Mouse (Mus musculus) lung, postnatal 0 days (tissue): ENCODE measurements around the gene Asic2. TPM values are rescaled to one million over a fixed set of nuclear protein-coding genes. Genes with fewer than 3 reads are reported as not detected.

Source experiments
- ATAC-seq: fragments of 200-750 bp; cut with Nextera tagmentation; 2 replicates; pipeline ENCODE4 v1.8.0; 2017; ENCODE audit warnings: moderate library complexity
- DNase-seq: peaks from one replicate; pipeline ENCODE4 v3.0.0-alpha.2; 2016; ENCODE audit warnings: low spot score
- H3K27ac ChIP-seq: fragments of 300-500 bp; sonication (generic); 2 replicates; pipeline ENCODE4 v1.5.1; 2014; ENCODE audit warnings: antibody characterized with exemption, mild to moderate bottlenecking, low read length, mixed read lengths
- H3K27me3 ChIP-seq: fragments of 300-500 bp; sonication (generic); replicated peaks from 2 replicates; pipeline ENCODE4 v1.6.1; 2014; ENCODE audit warnings: low read length, mixed read lengths; ENCODE audit not compliant: insufficient read depth
- H3K36me3 ChIP-seq: fragments of 300-500 bp; sonication (generic); 2 replicates; pipeline ENCODE4 v1.6.1; 2014; ENCODE audit warnings: low read length, mixed read lengths; ENCODE audit not compliant: insufficient read depth
- H3K4me1 ChIP-seq: fragments of 300-500 bp; sonication (generic); 2 replicates; pipeline ENCODE4 v1.6.1; 2014; ENCODE audit warnings: antibody characterized with exemption, low read depth, low read length, mixed read lengths; ENCODE audit not compliant: insufficient read depth
- H3K4me2 ChIP-seq: fragments of 300-500 bp; sonication (generic); replicated peaks from 2 replicates; pipeline ENCODE4 v1.6.1; 2014; ENCODE audit warnings: low read depth, mild to moderate bottlenecking, low read length, moderate library complexity, mixed read lengths
- H3K4me3 ChIP-seq: fragments of 300-500 bp; sonication (generic); 2 replicates; pipeline ENCODE4 v1.5.1; 2014; ENCODE audit warnings: low read depth, low read length
- H3K9ac ChIP-seq: fragments of 300-500 bp; sonication (generic); replicated peaks from 2 replicates; pipeline ENCODE4 v1.6.1; 2014; ENCODE audit warnings: low read depth, mild to moderate bottlenecking
- H3K9me3 ChIP-seq: fragments of 300-500 bp; sonication (generic); 2 replicates; pipeline ENCODE4 v1.6.1; 2016; ENCODE audit warnings: low read length, mixed read lengths
- CTCF ChIP-seq: IDR thresholded peaks from 2 replicates; pipeline ENCODE4 v1.5.1; 2016; ENCODE audit warnings: antibody characterized with exemption, mild to moderate bottlenecking
- EP300 ChIP-seq: IDR thresholded peaks from 2 replicates; pipeline ENCODE4 v1.6.1; 2016; ENCODE audit warnings: antibody characterized with exemption, mild to moderate bottlenecking, control low read depth
- WGBS: fragments of 180-500 bp; shearing (Covaris S2); extraction: QIAGEN DNeasy Blood & Tissue Kit; methylation state at CpG from one replicate; pipeline ENCODE4 v1.1.7; 2014; 5-methylcytosine and 5-hydroxymethylcytosine counted together
- polyA plus RNA-seq: library from polyadenylated mRNA; unstranded; fragments of >200 nt; fragmentation: Nextera tagmentation; extraction: Ambion mirVana; gene quantifications from 2 replicates; pipeline ENCODE4 v1.2.1, GENCODE M21; 2015

Gene Asic2
- polyA plus RNA-seq, 1 experiment from 2014 or later = 0.06 TPM

DNA sequence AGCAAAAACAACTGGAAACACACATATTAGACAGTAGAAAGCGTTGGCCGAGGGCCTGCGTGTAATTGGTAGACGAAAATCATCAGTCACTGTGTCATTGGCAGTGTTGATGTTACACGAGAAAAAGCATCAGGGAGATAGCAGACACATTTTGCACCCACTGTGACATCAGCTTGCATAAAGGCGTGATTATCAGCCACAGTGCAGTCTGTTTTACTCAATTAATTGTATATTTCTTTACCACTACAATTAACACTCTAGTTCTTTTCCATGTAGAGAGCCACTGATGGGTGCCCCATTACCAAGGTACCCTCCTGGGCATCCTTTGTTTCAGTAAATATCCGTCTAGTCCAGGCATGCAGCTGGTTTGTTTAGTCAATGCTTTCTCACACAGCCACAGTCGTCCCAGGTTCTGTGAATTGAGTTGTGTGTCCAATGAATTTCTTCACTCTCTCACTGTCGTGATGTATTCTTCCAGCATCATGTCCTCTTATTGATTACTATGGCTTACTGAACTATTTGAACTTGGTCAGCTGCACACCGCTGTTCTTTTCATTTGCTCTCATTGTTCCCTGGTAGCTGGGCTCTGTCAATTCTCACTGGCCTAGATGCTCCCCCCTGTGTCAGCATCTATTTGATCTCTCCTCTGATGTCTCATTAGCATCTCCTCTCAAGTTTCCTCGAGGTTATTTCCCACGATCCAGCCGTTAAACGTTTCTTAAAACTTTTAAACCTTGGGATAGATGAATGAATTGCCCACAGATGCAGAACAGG lies 466.6 kb downstream of the Asic2 start:
- no peak for TF ChIP-seq CTCF
- no peak for TF ChIP-seq EP300
- no peak overlapping the region for H3K4me2 ChIP-seq
- ATAC-seq (no peak), DNase-seq (no peak)
- 28% methylated on average over 14 of the region's 14 CpGs for WGBS
- no peak overlapping the region for H3K4me3 ChIP-seq
- H3K27ac ChIP-seq = no peak overlapping the region
- no peaks in the 10 kb centered on the region for H3K4me1 ChIP-seq
- H3K36me3 ChIP-seq = no peaks in the 10 kb centered on the region
- H3K9me3 ChIP-seq = no peaks in the 10 kb centered on the region
- no peak overlapping the region for H3K9ac ChIP-seq
- H3K27me3 ChIP-seq = no peaks in the 10 kb centered on the region

DNA sequence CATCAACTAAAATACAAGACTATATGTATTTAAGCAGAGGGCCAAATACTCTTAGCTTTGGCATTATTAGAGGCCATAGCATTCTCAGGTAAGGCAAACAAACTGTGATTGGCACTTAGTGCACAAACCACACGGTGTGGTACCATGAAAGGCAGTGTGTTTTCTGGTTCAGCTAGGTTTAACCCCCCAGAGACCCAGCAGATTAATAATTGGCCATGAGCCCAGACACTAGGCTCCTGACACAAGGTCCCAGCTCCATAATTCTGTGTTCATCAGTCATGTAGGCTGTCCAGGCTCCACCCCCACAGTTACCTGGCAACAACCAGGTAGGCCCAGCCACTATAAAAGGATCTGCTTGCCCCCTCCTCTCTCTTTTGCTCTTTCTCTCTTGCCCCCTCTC lies 469.3 kb downstream of the Asic2 start:
- Histone ChIP-seq H3K4me2 (no peak overlapping the region), H3K4me3 (no peak overlapping the region), H3K27me3 (no peaks in the 10 kb centered on the region), H3K36me3 (no peaks in the 10 kb centered on the region), H3K27ac (no peak overlapping the region), H3K9me3 (no peaks in the 10 kb centered on the region), H3K9ac (no peak overlapping the region), H3K4me1 (no peaks in the 10 kb centered on the region)
- no peak for TF ChIP-seq CTCF
- no peak for TF ChIP-seq EP300
- DNase-seq (no peak), ATAC-seq (no peak)
- WGBS = 23% methylated on average over 1 of the region's 1 CpGs

DNA sequence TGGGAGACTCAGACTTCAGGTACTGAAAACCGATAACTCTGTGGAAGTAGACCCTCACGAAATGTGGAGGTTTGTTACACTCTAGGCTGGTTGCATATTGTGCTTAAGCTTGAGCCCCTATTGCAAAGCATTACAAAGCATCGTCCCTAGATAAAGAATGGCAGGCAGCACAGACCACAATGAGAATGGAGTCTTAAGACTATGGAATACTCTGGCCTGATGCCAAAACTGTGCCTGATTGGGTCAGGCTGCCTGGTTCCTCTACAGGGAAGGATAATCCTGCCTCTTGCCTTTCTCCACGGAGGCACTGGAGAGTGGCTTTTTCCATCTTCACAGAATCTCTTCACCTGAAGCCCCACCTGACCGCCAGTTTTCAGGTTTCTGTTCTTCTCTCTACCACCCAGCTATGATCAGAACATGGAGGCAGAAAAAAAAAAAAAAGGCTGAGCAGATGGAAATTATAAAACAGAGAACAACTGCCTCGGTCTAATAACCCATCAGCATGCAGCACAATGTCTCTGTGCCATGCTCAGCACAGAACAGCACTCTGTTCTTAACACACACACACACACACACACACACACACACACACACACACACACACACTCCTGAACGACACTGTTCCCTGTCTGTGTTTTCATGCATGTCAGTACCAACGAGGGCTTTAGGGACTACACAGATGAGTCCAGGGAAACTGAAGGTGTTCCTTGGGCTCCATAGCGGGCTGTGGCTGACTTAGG lies 470.4 kb downstream of the Asic2 start:
- ATAC-seq (no peak), DNase-seq (no peak)
- Histone ChIP-seq H3K27me3 (no peaks in the 10 kb centered on the region), H3K4me3 (no peak overlapping the region), H3K9me3 (no peaks in the 10 kb centered on the region), H3K27ac (no peak overlapping the region), H3K4me2 (no peak overlapping the region), H3K9ac (no peak overlapping the region), H3K4me1 (no peaks in the 10 kb centered on the region), H3K36me3 (no peaks in the 10 kb centered on the region)
- 62% methylated on average over 9 of the region's 9 CpGs for WGBS
- TF ChIP-seq CTCF = no peak
- no peak for TF ChIP-seq EP300

DNA sequence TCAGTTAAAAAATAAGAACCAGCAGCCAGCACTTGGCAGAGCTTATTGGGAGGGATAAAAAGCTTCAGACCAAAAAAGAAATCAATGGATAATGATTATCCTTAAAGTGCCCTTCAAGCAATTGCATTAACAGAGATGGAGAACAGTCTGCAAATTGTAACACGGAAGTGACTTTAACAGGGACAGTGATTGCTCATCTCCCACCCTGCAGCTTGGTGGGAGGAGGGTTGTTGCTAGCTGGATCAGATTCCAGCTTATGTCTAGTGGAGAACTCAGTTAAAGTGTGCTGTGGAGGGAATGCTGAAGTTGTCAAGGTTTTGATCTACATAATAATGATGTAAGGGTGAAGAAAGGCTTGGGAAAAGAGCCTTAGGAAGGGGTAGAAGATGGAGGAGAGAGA lies 471.8 kb downstream of the Asic2 start:
- 41% methylated on average over 1 of the region's 1 CpGs for WGBS
- Histone ChIP-seq H3K36me3 (no peaks in the 10 kb centered on the region), H3K9me3 (no peaks in the 10 kb centered on the region), H3K4me1 (no peaks in the 10 kb centered on the region), H3K27ac (no peak overlapping the region), H3K27me3 (no peaks in the 10 kb centered on the region), H3K4me3 (no peak overlapping the region), H3K9ac (no peak overlapping the region), H3K4me2 (no peak overlapping the region)
- DNase-seq = no peak
- ATAC-seq = no peak
- TF ChIP-seq EP300 (no peak), CTCF (no peak)

DNA sequence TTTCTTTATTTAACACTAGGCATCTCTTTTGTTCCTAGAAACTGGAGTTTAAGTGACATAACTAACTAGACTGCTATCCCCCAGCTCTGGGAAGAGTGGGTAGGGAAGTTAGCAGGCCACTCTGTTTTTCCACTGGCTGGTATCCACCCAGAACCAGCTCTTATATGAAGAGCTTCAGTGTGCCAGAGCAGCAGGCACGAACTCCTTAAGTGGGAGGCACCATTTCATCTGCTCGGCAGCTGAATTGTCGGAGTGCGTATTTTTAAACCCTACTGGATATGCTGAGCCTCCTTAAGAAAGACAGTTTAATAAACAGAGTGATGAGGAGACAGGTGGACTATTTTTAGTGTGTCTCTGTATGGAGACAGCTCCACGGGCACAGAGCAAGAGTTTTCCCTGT lies 475.9 kb downstream of the Asic2 start:
- Histone ChIP-seq H3K9me3 (no peaks in the 10 kb centered on the region), H3K27ac (no peak overlapping the region), H3K4me2 (no peak overlapping the region), H3K4me3 (no peak overlapping the region), H3K9ac (no peak overlapping the region), H3K4me1 (no peaks in the 10 kb centered on the region), H3K27me3 (no peaks in the 10 kb centered on the region), H3K36me3 (no peaks in the 10 kb centered on the region)
- ATAC-seq (no peak), DNase-seq (no peak)
- no peak for TF ChIP-seq CTCF
- WGBS = 59% methylated on average over 5 of the region's 5 CpGs

DNA sequence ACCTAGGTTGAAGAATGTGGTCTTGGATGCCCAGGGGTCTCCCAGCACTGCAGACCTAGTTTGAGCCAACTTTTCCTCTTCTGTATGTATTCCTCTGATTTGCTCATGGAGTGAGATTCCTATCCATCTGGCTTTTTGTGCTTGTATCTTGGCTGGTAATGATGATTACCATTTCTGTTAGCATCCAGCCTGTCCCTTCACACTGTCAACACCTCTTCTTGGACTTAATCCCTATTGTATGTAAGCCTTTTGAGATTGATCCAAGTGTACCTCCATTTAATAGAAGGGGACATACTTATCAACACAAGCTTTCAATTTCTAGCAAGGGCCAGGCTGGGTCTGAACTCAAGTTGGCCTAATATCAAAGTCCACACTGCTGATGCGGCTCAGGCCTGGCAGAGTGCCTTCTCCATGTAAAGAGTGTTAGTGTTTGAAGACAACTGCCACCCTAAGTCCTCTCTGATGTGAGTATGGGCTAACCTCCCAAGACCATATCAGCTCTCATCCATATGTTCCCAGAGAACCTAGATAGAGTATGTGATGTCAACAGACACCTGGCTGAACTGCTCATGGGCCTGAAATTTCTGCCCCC lies 479.0 kb downstream of the Asic2 start:
- Histone ChIP-seq H3K27me3 (no peaks in the 10 kb centered on the region), H3K9ac (no peak overlapping the region), H3K4me2 (no peak overlapping the region), H3K4me1 (no peaks in the 10 kb centered on the region), H3K9me3 (no peaks in the 10 kb centered on the region), H3K36me3 (no peaks in the 10 kb centered on the region), H3K27ac (no peak overlapping the region), H3K4me3 (no peak overlapping the region)
- TF ChIP-seq EP300 = no peak
- no peak for TF ChIP-seq CTCF
- no peak for ATAC-seq
- DNase-seq = no peak
- 46% methylated on average over 1 of the region's 1 CpGs for WGBS
